Mouse (Mus musculus): ENCODE results near the gene Ccl3. TPM values are rescaled to one million over a fixed set of nuclear protein-coding genes. Genes with fewer than 3 reads are reported as not detected.

Ccl3 gene
- polyA plus RNA-seq, 1 experiment: 2.1 TPM

- 47% methylated on average over 1 of the region's 1 CpGs for WGBS
- DNase-seq (ENCODE audit: low read depth, low spot score): peak; percentile 46
Measured at GRCm38 (mm10) chr11:83630630-83631029, 18.5 kb downstream of the Ccl3 start.

GRCm38 (mm10) chr11:83628808-83629207, 20.3 kb downstream of the Ccl3 start:
- no peak for DNase-seq (ENCODE audit: low read depth, low spot score)

GRCm38 (mm10) chr11:83623586-83623985, 25.6 kb downstream of the Ccl3 start:
- 88% methylated on average over 3 of the region's 3 CpGs for WGBS

More at GRCm38 (mm10) chr11:83628808-83629207, 20.3 kb downstream of the Ccl3 start:
- 86% methylated on average over 9 of the region's 9 CpGs for WGBS

GRCm38 (mm10) chr11:83619037-83619436, 30.1 kb downstream of the Ccl3 start:
- WGBS: 93% methylated on average over 1 of the region's 1 CpGs

More at GRCm38 (mm10) chr11:83623586-83623985, 25.6 kb downstream of the Ccl3 start:
- no peak for DNase-seq (ENCODE audit: low read depth, low spot score)

GRCm38 (mm10) chr11:83618238-83618637, 30.9 kb downstream of the Ccl3 start:
- DNase-seq (ENCODE audit: low read depth, low spot score): no peak
- WGBS: 70% methylated on average over 5 of the region's 5 CpGs

More at GRCm38 (mm10) chr11:83619037-83619436, 30.1 kb downstream of the Ccl3 start:
- no peak for DNase-seq (ENCODE audit: low read depth, low spot score)

GRCm38 (mm10) chr11:83616586-83616985, 32.6 kb downstream of the Ccl3 start:
- DNase-seq (ENCODE audit: low read depth, low spot score): no peak
- 85% methylated on average over 1 of the region's 1 CpGs for WGBS

GRCm38 (mm10) chr11:83610900-83611299, 38.3 kb downstream of the Ccl3 start:
- WGBS: 35% methylated on average over 2 of the region's 2 CpGs
- DNase-seq (ENCODE audit: low read depth, low spot score): no peak

- 17% methylated on average over 1 of the region's 1 CpGs for WGBS
- no peak for DNase-seq (ENCODE audit: low read depth, low spot score)
Measured at GRCm38 (mm10) chr11:83606396-83606795, 42.8 kb downstream of the Ccl3 start.

- no peak for DNase-seq (ENCODE audit: low read depth, low spot score)
- 82% methylated on average over 3 of the region's 3 CpGs for WGBS
Measured at GRCm38 (mm10) chr11:83605535-83605934, 43.6 kb downstream of the Ccl3 start.

GRCm38 (mm10) chr11:83604698-83605097, 44.5 kb downstream of the Ccl3 start:
- WGBS: 92% methylated on average over 4 of the region's 4 CpGs
- DNase-seq (ENCODE audit: low read depth, low spot score): no peak

GRCm38 (mm10) chr11:83603399-83603798, 45.8 kb downstream of the Ccl3 start:
- 87% methylated on average over 3 of the region's 3 CpGs for WGBS
- DNase-seq (ENCODE audit: low read depth, low spot score): no peak

- 85% methylated on average over 2 of the region's 2 CpGs for WGBS
- no peak for DNase-seq (ENCODE audit: low read depth, low spot score)
Measured at GRCm38 (mm10) chr11:83600576-83600975, 48.6 kb downstream of the Ccl3 start.

GRCm38 (mm10) chr11:83598991-83599390, 50.2 kb downstream of the Ccl3 start:
- no peak for DNase-seq (ENCODE audit: low read depth, low spot score)
- WGBS: 55% methylated on average over 3 of the region's 3 CpGs

GRCm38 (mm10) chr11:83598207-83598837, 50.8 kb downstream of the Ccl3 start:
- WGBS: 80% methylated on average over 3 of the region's 3 CpGs
- no peak for DNase-seq (ENCODE audit: low read depth, low spot score)

Other genes with a start within 250 kb of the Ccl3 start
- 0.84 and 1.1 TPM in 2 replicates for gene Rasl10b, start 240.2 kb downstream of the Ccl3 start, polyA plus RNA-seq (2012; rRNA removed)
- 0.38 and 0.48 TPM in 2 replicates for gene Gas2l2, start 219.9 kb downstream of the Ccl3 start, polyA plus RNA-seq (2012; rRNA removed)
- 1.6 and 1.7 TPM in 2 replicates for gene 1700020L24Rik, start 211.7 kb downstream of the Ccl3 start, polyA plus RNA-seq (2012; rRNA removed)
- 2.1 and 5.6 TPM in 2 replicates for gene Mmp28, start 186.3 kb downstream of the Ccl3 start, polyA plus RNA-seq (2012; rRNA removed)
- 10.5 and 13.9 TPM in 2 replicates for gene Taf15, start 176.3 kb downstream of the Ccl3 start, polyA plus RNA-seq (2012; rRNA removed)
- gene Heatr9, start 127.2 kb downstream of the Ccl3 start, polyA plus RNA-seq (2012; rRNA removed): 0.04 and 0.05 TPM in 2 replicates
- gene Ccl5, start 118.8 kb downstream of the Ccl3 start, polyA plus RNA-seq (2012; rRNA removed): 194 and 322 TPM in 2 replicates
- 9.1 and 16.9 TPM in 2 replicates for gene Ccl9, start 70.7 kb downstream of the Ccl3 start, polyA plus RNA-seq (2012; rRNA removed)
- 122 and 165 TPM in 2 replicates for gene Ccl6, start 56.3 kb downstream of the Ccl3 start, polyA plus RNA-seq (2012; rRNA removed)
- not detected in 2 replicates for gene Rpl9-ps1, start 3.7 kb downstream of the Ccl3 start, polyA plus RNA-seq (2012; rRNA removed)
- gene Ccl4, start 13.2 kb upstream of the Ccl3 start, polyA plus RNA-seq (2012; rRNA removed): 2.7 and 4.5 TPM in 2 replicates
- gene Wfdc17, start 54.6 kb upstream of the Ccl3 start, polyA plus RNA-seq (2012; rRNA removed): 3.3 and 5.8 TPM in 2 replicates
- not detected in 2 replicates for gene Wfdc18, start 59.7 kb upstream of the Ccl3 start, polyA plus RNA-seq (2012; rRNA removed)
- 0.86 and 2.0 TPM in 2 replicates for gene Wfdc21, start 97.6 kb upstream of the Ccl3 start, polyA plus RNA-seq (2012; rRNA removed)
- gene Heatr6, start 104.3 kb upstream of the Ccl3 start, polyA plus RNA-seq (2012; rRNA removed): 12.1 and 24.6 TPM in 2 replicates
- 14.4 and 17.7 TPM in 2 replicates for gene Hnf1b, start 200.7 kb upstream of the Ccl3 start, polyA plus RNA-seq (2012; rRNA removed)

Measured in large intestine, adult 2 months (tissue).